In genomic region chr11:3292062-3292421, GRCm38 (mm10) we compare ENCODE assay signal across 8 mouse cellular contexts. TPM values are rescaled to one million over a fixed set of nuclear protein-coding genes. Genes with fewer than 3 reads are reported as not detected.
DNase-seq lines count a peak whose midpoint lies in the region; ATAC-seq and TF ChIP-seq lines count a peak whose summit lies in the region.

No protein-coding gene starts in this region.

- TF ChIP-seq CTCF in bone marrow macrophage, adult 2 months (IDR thresholded peaks at IDR 0.05; ENCODE audit: low read depth, low read length), result no peak
- TF ChIP-seq CTCF in thymus, adult 2 months (IDR thresholded peaks at IDR 0.05; ENCODE audit: borderline replicate concordance, control insufficient read depth, extremely low read depth, insufficient read depth, low read length, poor library complexity), result no peak

- under 1% methylated on average over 8 of the region's 8 CpGs for WGBS in forebrain, embryonic 11.5 days
- WGBS in hindbrain, embryonic 11.5 days, result 0% methylated on average over 8 of the region's 8 CpGs
- WGBS in limb, embryonic 15.5 days, result under 1% methylated on average over 8 of the region's 8 CpGs
- WGBS in midbrain, embryonic 16.5 days, result 0% methylated on average over 8 of the region's 8 CpGs
- 0% methylated on average over 8 of the region's 8 CpGs for WGBS in thymus, adult 2 months

- H3K9ac ChIP-seq in forebrain, embryonic 11.5 days (ENCODE audit: low read length), result peak overlapping the region; percentile 99
- peak overlapping the region; percentile 98 for H3K9ac ChIP-seq in hindbrain, embryonic 11.5 days (ENCODE audit: low read depth, low read length)
- H3K9ac ChIP-seq in limb, embryonic 15.5 days, result peak overlapping the region; percentile 91
- peak overlapping the region; percentile 99 for H3K9ac ChIP-seq in midbrain, embryonic 16.5 days (ENCODE audit: low read depth, low read length)

- ATAC-seq in forebrain, embryonic 11.5 days (replicated peaks; ENCODE audit: low FRiP score), result peak; percentile 28
- ATAC-seq in hindbrain, embryonic 11.5 days (ENCODE audit: low FRiP score), result peak; percentile 17; the same call in 1 of the 2 replicates
- ATAC-seq in limb, embryonic 15.5 days (ENCODE audit: insufficient number of reproducible peaks, low FRiP score, low TSS enrichment, low read depth), result no peak
- no peak for ATAC-seq in midbrain, embryonic 16.5 days

- H3K4me1 ChIP-seq in bone marrow macrophage, adult 2 months (ENCODE audit: control insufficient read depth, insufficient read depth, low read length), result peaks cover 15% of the 10 kb centered on the region
- H3K4me1 ChIP-seq in forebrain, embryonic 11.5 days (replicated peaks; ENCODE audit: control insufficient read depth, insufficient read depth, low read length), result peaks cover 27% of the 10 kb centered on the region
- H3K4me1 ChIP-seq in hindbrain, embryonic 11.5 days (replicated peaks; ENCODE audit: control insufficient read depth, insufficient read depth, low read length), result peaks cover 26% of the 10 kb centered on the region
- peaks cover 59% of the 10 kb centered on the region for H3K4me1 ChIP-seq in limb, embryonic 15.5 days
- H3K4me1 ChIP-seq in midbrain, embryonic 16.5 days (ENCODE audit: control insufficient read depth, insufficient read depth, low read length), result peaks cover 52% of the 10 kb centered on the region
- H3K4me1 ChIP-seq in thymus, adult 2 months (replicated peaks; ENCODE audit: control insufficient read depth, insufficient read depth, low read length), result peaks cover 44% of the 10 kb centered on the region

- TF ChIP-seq POLR2A in bone marrow macrophage, adult 2 months (IDR thresholded peaks at IDR 0.05; ENCODE audit: borderline replicate concordance, low read depth, low read length), result no peak
- TF ChIP-seq POLR2A in thymus, adult 2 months (IDR thresholded peaks at IDR 0.05; ENCODE audit: control insufficient read depth, extremely low read depth, insufficient read depth, low read length, poor library complexity), result peak; percentile 63

- peak overlapping the region; percentile 93 for H3K4me3 ChIP-seq in bone marrow macrophage, adult 2 months (ENCODE audit: insufficient read depth, low read length)
- peak overlapping the region; percentile 92 for H3K4me3 ChIP-seq in forebrain, embryonic 11.5 days (ENCODE audit: low read depth, low read length)
- peak overlapping the region; percentile 96 for H3K4me3 ChIP-seq in hindbrain, embryonic 11.5 days (ENCODE audit: low read depth, low read length)
- peak overlapping the region; percentile 75 for H3K4me3 ChIP-seq in limb, embryonic 15.5 days
- peak overlapping the region; percentile 71 for H3K4me3 ChIP-seq in midbrain, embryonic 16.5 days (ENCODE audit: low read depth, low read length)
- H3K4me3 ChIP-seq in thymus, adult 2 months (ENCODE audit: control insufficient read depth, insufficient read depth, low read length), result peak overlapping the region; percentile 71

- peaks cover 24% of the 10 kb centered on the region for H3K36me3 ChIP-seq in forebrain, embryonic 11.5 days (ENCODE audit: control insufficient read depth, insufficient read depth, low read length)
- peaks cover 16% of the 10 kb centered on the region for H3K36me3 ChIP-seq in hindbrain, embryonic 11.5 days (ENCODE audit: control insufficient read depth, insufficient read depth, low read length)
- H3K36me3 ChIP-seq in limb, embryonic 15.5 days, result peaks cover 37% of the 10 kb centered on the region
- H3K36me3 ChIP-seq in midbrain, embryonic 16.5 days (ENCODE audit: control insufficient read depth, insufficient read depth, low read length), result peaks cover 8% of the 10 kb centered on the region
- H3K36me3 ChIP-seq in thymus, adult 2 months (ENCODE audit: control insufficient read depth, insufficient read depth, low read length), result peaks cover 13% of the 10 kb centered on the region; the same call in 1 of the 2 replicates

- H3K9me3 ChIP-seq in forebrain, embryonic 11.5 days (ENCODE audit: control insufficient read depth, low read length), result no peaks in the 10 kb centered on the region
- H3K9me3 ChIP-seq in hindbrain, embryonic 11.5 days (ENCODE audit: control insufficient read depth, low read length), result no peaks in the 10 kb centered on the region
- no peaks in the 10 kb centered on the region for H3K9me3 ChIP-seq in limb, embryonic 15.5 days
- H3K9me3 ChIP-seq in midbrain, embryonic 16.5 days (replicated peaks; ENCODE audit: control insufficient read depth, low read length, poor library complexity, severe bottlenecking), result no peaks in the 10 kb centered on the region

- H3K4me2 ChIP-seq in forebrain, embryonic 11.5 days (ENCODE audit: low read depth, low read length, severe bottlenecking), result peak overlapping the region; percentile 99
- H3K4me2 ChIP-seq in hindbrain, embryonic 11.5 days (replicated peaks; ENCODE audit: low read depth, low read length), result peak overlapping the region; percentile 93
- H3K4me2 ChIP-seq in limb, embryonic 15.5 days, result peak overlapping the region; percentile 95
- peak overlapping the region; percentile 91 for H3K4me2 ChIP-seq in midbrain, embryonic 16.5 days (ENCODE audit: low read length)

- no peaks in the 10 kb centered on the region for H3K27me3 ChIP-seq in forebrain, embryonic 11.5 days (ENCODE audit: control insufficient read depth, insufficient read depth, low read length)
- H3K27me3 ChIP-seq in hindbrain, embryonic 11.5 days (ENCODE audit: control insufficient read depth, insufficient read depth, low read length), result no peaks in the 10 kb centered on the region
- H3K27me3 ChIP-seq in limb, embryonic 15.5 days, result no peaks in the 10 kb centered on the region
- H3K27me3 ChIP-seq in midbrain, embryonic 16.5 days (ENCODE audit: control insufficient read depth, insufficient read depth, low read depth, low read length), result no peaks in the 10 kb centered on the region
- no peaks in the 10 kb centered on the region for H3K27me3 ChIP-seq in thymus, adult 2 months (ENCODE audit: control insufficient read depth, insufficient read depth, low read length)

- DNase-seq in layer of hippocampus, adult 11-12 months (ENCODE audit: low spot score), result peak; percentile 42
- DNase-seq in layer of hippocampus, postnatal 36 days, result no peak
- peak; percentile 91 for DNase-seq in forebrain, embryonic 11.5 days (ENCODE audit: low spot score)
- DNase-seq in hindbrain, embryonic 11.5 days (ENCODE audit: low spot score), result peak; percentile 86
- peak; percentile 78 for DNase-seq in thymus, adult 2 months

- H3K27ac ChIP-seq in bone marrow macrophage, adult 2 months (ENCODE audit: insufficient read depth, low read depth, low read length), result peak overlapping the region; percentile 68
- peak overlapping the region; percentile 97 for H3K27ac ChIP-seq in forebrain, embryonic 11.5 days (ENCODE audit: low read depth, low read length)
- peak overlapping the region; percentile 100 for H3K27ac ChIP-seq in hindbrain, embryonic 11.5 days (ENCODE audit: low read depth, low read length)
- H3K27ac ChIP-seq in limb, embryonic 15.5 days, result peak overlapping the region; percentile 100
- peak overlapping the region; percentile 100 for H3K27ac ChIP-seq in midbrain, embryonic 16.5 days (ENCODE audit: low read length)
- peak overlapping the region; percentile 90 for H3K27ac ChIP-seq in thymus, adult 2 months (ENCODE audit: control insufficient read depth, insufficient read depth, low read length)

RNA-seq across cellular contexts. Expression of gene Patz1, which starts 3.4 kb away (rescaled TPM):
- 10 to 100 TPM; 52.1 to 54.1 TPM for total RNA-seq in layer of hippocampus, postnatal 36 days (2021)
- polyA plus RNA-seq in bone marrow macrophage, adult 2 months (2012; ENCODE audit: insufficient read depth, insufficient read length, missing spikeins), result 29.9 and 32.2 TPM in 2 replicates
- 130 and 131 TPM in 2 replicates for polyA plus RNA-seq in forebrain, embryonic 11.5 days (2014; fragmentation: Nextera tagmentation; extraction: Ambion mirVana)
- polyA plus RNA-seq in hindbrain, embryonic 11.5 days (2014; fragmentation: Nextera tagmentation; extraction: Ambion mirVana), result 91.2 and 97.0 TPM in 2 replicates
- 28.4 and 32.3 TPM in 2 replicates for polyA plus RNA-seq in limb, embryonic 15.5 days (2015; fragmentation: Nextera tagmentation; extraction: Ambion mirVana)
- 41.6 and 52.0 TPM in 2 replicates for polyA plus RNA-seq in midbrain, embryonic 16.5 days (2015; fragmentation: Nextera tagmentation; extraction: Ambion mirVana)
- 216 and 243 TPM in 2 replicates for polyA plus RNA-seq in thymus, adult 2 months (2012; rRNA removed)

RNA-seq across cellular contexts. Expression of gene Drg1, which starts 25.8 kb away (rescaled TPM):
- total RNA-seq in layer of hippocampus, postnatal 36 days (2021), result 100 to 1,000 TPM in 1 of 2 experiments, 10 to 100 TPM in 1; 96.5 to 101 TPM
- 74.1 and 75.0 TPM in 2 replicates for polyA plus RNA-seq in bone marrow macrophage, adult 2 months (2012; ENCODE audit: insufficient read depth, insufficient read length, missing spikeins)
- polyA plus RNA-seq in forebrain, embryonic 11.5 days (2014; fragmentation: Nextera tagmentation; extraction: Ambion mirVana), result 289 and 299 TPM in 2 replicates
- polyA plus RNA-seq in hindbrain, embryonic 11.5 days (2014; fragmentation: Nextera tagmentation; extraction: Ambion mirVana), result 321 and 329 TPM in 2 replicates
- polyA plus RNA-seq in limb, embryonic 15.5 days (2015; fragmentation: Nextera tagmentation; extraction: Ambion mirVana), result 191 and 199 TPM in 2 replicates
- polyA plus RNA-seq in midbrain, embryonic 16.5 days (2015; fragmentation: Nextera tagmentation; extraction: Ambion mirVana), result 212 and 223 TPM in 2 replicates
- 36.8 and 36.9 TPM in 2 replicates for polyA plus RNA-seq in thymus, adult 2 months (2012; rRNA removed)

RNA-seq across cellular contexts. Expression of gene Pik3ip1, which starts 38.2 kb away (rescaled TPM):
- 10 to 100 TPM; 40.5 to 45.6 TPM for total RNA-seq in layer of hippocampus, postnatal 36 days (2021)
- 1.6 and 1.7 TPM in 2 replicates for polyA plus RNA-seq in bone marrow macrophage, adult 2 months (2012; ENCODE audit: insufficient read depth, insufficient read length, missing spikeins)
- 9.7 and 10.6 TPM in 2 replicates for polyA plus RNA-seq in forebrain, embryonic 11.5 days (2014; fragmentation: Nextera tagmentation; extraction: Ambion mirVana)
- polyA plus RNA-seq in hindbrain, embryonic 11.5 days (2014; fragmentation: Nextera tagmentation; extraction: Ambion mirVana), result 11.5 and 12.0 TPM in 2 replicates
- polyA plus RNA-seq in limb, embryonic 15.5 days (2015; fragmentation: Nextera tagmentation; extraction: Ambion mirVana), result 15.6 and 17.9 TPM in 2 replicates
- polyA plus RNA-seq in midbrain, embryonic 16.5 days (2015; fragmentation: Nextera tagmentation; extraction: Ambion mirVana), result 22.8 and 29.5 TPM in 2 replicates
- polyA plus RNA-seq in thymus, adult 2 months (2012; rRNA removed), result 151 and 153 TPM in 2 replicates

Comparison
In these comparisons a context has a peak if more than half of its experiments do, and no peak if none do; other contexts are left out.
1. DNase-seq: peak in layer of hippocampus, adult 11-12 months (single experiment), forebrain, embryonic 11.5 days (single experiment), hindbrain, embryonic 11.5 days (single experiment) and thymus, adult 2 months (single experiment); none in layer of hippocampus, postnatal 36 days (0 of 2).
2. ATAC-seq: peak in forebrain, embryonic 11.5 days (single experiment) and hindbrain, embryonic 11.5 days (single experiment); none in limb, embryonic 15.5 days (single experiment) and midbrain, embryonic 16.5 days (single experiment).
3. Peak in every context shown above with its lines, with median percentiles within 50 percentile points of each other: H3K27ac ChIP-seq, H3K4me3 ChIP-seq, H3K4me2 ChIP-seq and H3K9ac ChIP-seq.